Mouse (Mus musculus) cerebellum, postnatal 4 days (tissue): ENCODE data around the gene Bahcc1.
A peak's percentile ranks its signal among the peaks of the same experiment; 100 is the strongest.

Experiments
- DNase-seq, 2 experiments: peaks; one replicate each; pipeline ENCODE4 v3.0.0; 2022; ENCODE audit warnings: low spot score in 2 of 2, mixed read lengths in 1 of 2

The Bahcc1 gene

GRCm38 (mm10) chr11:120228911-120229437 lies 3.8 kb upstream of the Bahcc1 start:
- DNase-seq: no peak

- peak in 1 of 2 experiments; percentile 64 for DNase-seq
Observed at GRCm38 (mm10) chr11:120229861-120230751, 2.6 kb upstream of the Bahcc1 start.

- peak in 1 of 2 experiments; percentile 70 for DNase-seq
Observed at GRCm38 (mm10) chr11:120230841-120231370, 1.8 kb upstream of the Bahcc1 start.

- peak; percentile 100 for DNase-seq
Observed at GRCm38 (mm10) chr11:120231379-120231778, 1.4 kb upstream of the Bahcc1 start.

GRCm38 (mm10) chr11:120233441-120234135 lies 841 bp downstream of the Bahcc1 start:
- peak in 1 of 2 experiments; percentile 63 for DNase-seq

GRCm38 (mm10) chr11:120234136-120234775 lies 1.5 kb downstream of the Bahcc1 start:
- peak in 1 of 2 experiments; percentile 61 for DNase-seq

GRCm38 (mm10) chr11:120234776-120235181 lies 2.0 kb downstream of the Bahcc1 start:
- DNase-seq: no peak

- DNase-seq: peak in 1 of 2 experiments; percentile 62
Observed at GRCm38 (mm10) chr11:120235385-120236113, 2.8 kb downstream of the Bahcc1 start.

GRCm38 (mm10) chr11:120236114-120236437 lies 3.3 kb downstream of the Bahcc1 start:
- no peak for DNase-seq

GRCm38 (mm10) chr11:120236438-120237165 lies 3.9 kb downstream of the Bahcc1 start:
- DNase-seq: peak in 1 of 2 experiments; percentile 64

- DNase-seq: peak in 1 of 2 experiments; percentile 58
Observed at GRCm38 (mm10) chr11:120237166-120238131, 4.7 kb downstream of the Bahcc1 start.

- no peak for DNase-seq
Observed at GRCm38 (mm10) chr11:120238306-120238705, 5.6 kb downstream of the Bahcc1 start.

GRCm38 (mm10) chr11:120238751-120239359 lies 6.1 kb downstream of the Bahcc1 start:
- no peak for DNase-seq

- no peak for DNase-seq
Observed at GRCm38 (mm10) chr11:120239581-120239991, 6.8 kb downstream of the Bahcc1 start.

- peak in 1 of 2 experiments; percentile 89 for DNase-seq
Observed at GRCm38 (mm10) chr11:120240206-120240605, 7.5 kb downstream of the Bahcc1 start.

- no peak for DNase-seq
Observed at GRCm38 (mm10) chr11:120240941-120241890, 8.5 kb downstream of the Bahcc1 start.

- no peak for DNase-seq
Observed at GRCm38 (mm10) chr11:120241981-120242725, 9.4 kb downstream of the Bahcc1 start.
